Mouse (Mus musculus) liver, adult 2 months (tissue): ENCODE data around the gene Shank1. TPM values are rescaled to one million over a fixed set of nuclear protein-coding genes. Genes with fewer than 3 reads are reported as not detected.
A peak's percentile ranks its signal among the peaks of the same experiment; 100 is the strongest.

Source experiments
- DNase-seq: peaks from one replicate; pipeline ENCODE4 v3.0.0-alpha.2; 2011; ENCODE audit warnings: low read depth, low spot score; ENCODE audit errors: extremely low read depth
- H3K27ac ChIP-seq: fragments of 200-500 bp; replicated peaks from 2 replicates; pipeline ENCODE4 v1.5.1; 2012; ENCODE audit warnings: low read depth, mild to moderate bottlenecking, control low read depth, inconsistent platforms, low read length; ENCODE audit not compliant: insufficient read depth
- H3K27me3 ChIP-seq: fragments of 200-500 bp; 2 replicates; pipeline ENCODE4 v1.6.1; 2012; ENCODE audit warnings: mild to moderate bottlenecking, moderate library complexity, low read length, inconsistent platforms; ENCODE audit not compliant: control insufficient read depth, insufficient read depth
- H3K36me3 ChIP-seq: fragments of 200-500 bp; 2 replicates; pipeline ENCODE4 v1.6.1; 2012; ENCODE audit warnings: low read length, inconsistent platforms; ENCODE audit not compliant: control insufficient read depth, insufficient read depth
- H3K4me1 ChIP-seq: fragments of 200-500 bp; 2 replicates; pipeline ENCODE4 v1.6.1; 2011; ENCODE audit warnings: low read length; ENCODE audit not compliant: control insufficient read depth, insufficient read depth
- H3K4me3 ChIP-seq: fragments of 200-500 bp; 2 replicates; pipeline ENCODE4 v1.5.1; 2011; ENCODE audit warnings: low read depth, mild to moderate bottlenecking, control low read depth, low read length, moderate library complexity; ENCODE audit not compliant: insufficient read depth
- H3K79me2 ChIP-seq: fragments of 200-500 bp; 2 replicates; pipeline ENCODE4 v1.6.1; 2012; ENCODE audit warnings: inconsistent platforms, mild to moderate bottlenecking, low read length, moderate library complexity; ENCODE audit not compliant: control insufficient read depth, insufficient read depth
- H3K9ac ChIP-seq: fragments of 200-500 bp; 2 replicates; pipeline ENCODE4 v1.6.1; 2012; ENCODE audit warnings: low read depth, mild to moderate bottlenecking, control low read depth, inconsistent platforms, low read length
- CTCF ChIP-seq: fragments of 200-500 bp; IDR thresholded peaks from 2 replicates; pipeline ENCODE4 v1.5.1; 2011; ENCODE audit warnings: low read depth, low read length, control low read depth
- POLR2A ChIP-seq: fragments of 200-500 bp; IDR thresholded peaks from 2 replicates; pipeline ENCODE4 v1.6.1; 2011; ENCODE audit warnings: low read length, control low read depth; ENCODE audit not compliant: insufficient read depth; ENCODE audit errors: extremely low read depth
- WGBS: fragments of 180-500 bp; shearing (Covaris S2); methylation state at CpG from one replicate; pipeline ENCODE4 v1.1.7; 2018; 5-methylcytosine and 5-hydroxymethylcytosine counted together
- polyA plus RNA-seq: library from polyadenylated mRNA; depleted of rRNA; stranded (reverse); fragments of >200 nt; gene quantifications from 2 replicates; pipeline ENCODE4 v1.2.3, GENCODE M21; 2012
- total RNA-seq: library from RNA; depleted of rRNA; stranded (reverse); fragments of >200 nt; gene quantifications from 2 replicates; pipeline ENCODE4 v1.2.3, GENCODE M21; 2014

Shank1 gene
- total and polyA plus RNA-seq, 2 experiments, result 0.04 TPM; not detected in 1

GRCm38 (mm10) chr7:44360792-44361301, 50.8 kb downstream of the Shank1 start:
- 31% methylated on average over 21 of the region's 21 CpGs for WGBS

GRCm38 (mm10) chr7:44372678-44373077, 62.6 kb downstream of the Shank1 start:
- TF ChIP-seq POLR2A (no peak), CTCF (no peak)
- Histone ChIP-seq H3K79me2 (no peaks in the 10 kb centered on the region), H3K27me3 (no peaks in the 10 kb centered on the region), H3K4me3 (no peak overlapping the region), H3K4me1 (peaks cover 2% of the 10 kb centered on the region; the same call in 1 of the 2 replicates), H3K36me3 (no peaks in the 10 kb centered on the region), H3K9ac (no peak overlapping the region), H3K27ac (no peak overlapping the region)
- DNase-seq, result no peak
- 92% methylated on average over 8 of the region's 8 CpGs for WGBS

More at GRCm38 (mm10) chr7:44360792-44361301, 50.8 kb downstream of the Shank1 start:
- H3K4me1 ChIP-seq, result peaks cover 3% of the 10 kb centered on the region; the same call in 1 of the 2 replicates
- no peak for DNase-seq
- TF ChIP-seq POLR2A (no peak), CTCF (no peak)
- H3K36me3 ChIP-seq, result no peaks in the 10 kb centered on the region
- no peak overlapping the region for H3K4me3 ChIP-seq
- no peaks in the 10 kb centered on the region for H3K79me2 ChIP-seq
- peaks cover 12% of the 10 kb centered on the region for H3K27me3 ChIP-seq
- H3K27ac ChIP-seq, result no peak overlapping the region
- H3K9ac ChIP-seq, result no peak overlapping the region

DNA sequence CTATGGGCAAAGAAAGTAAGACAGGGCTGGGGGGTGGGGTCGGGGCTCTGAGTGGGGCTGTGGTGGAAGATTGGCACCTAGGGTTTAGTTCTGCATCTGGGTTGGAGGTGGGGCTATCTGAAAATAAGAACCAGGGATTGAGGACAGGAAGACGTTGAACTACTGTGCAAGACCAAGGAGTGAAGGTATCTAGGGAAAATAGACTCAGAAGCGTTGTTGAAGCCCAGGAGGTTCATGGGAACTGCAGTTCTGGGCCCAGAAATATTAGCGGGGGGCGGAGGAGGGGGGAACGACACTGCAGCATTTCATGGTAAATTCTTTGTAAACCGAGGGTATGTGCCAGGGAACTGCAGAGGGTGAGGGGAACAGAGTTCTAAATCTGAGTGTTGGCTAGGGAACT, 63.4 kb downstream of the Shank1 start:
- Histone ChIP-seq H3K79me2 (no peaks in the 10 kb centered on the region), H3K36me3 (no peaks in the 10 kb centered on the region), H3K27ac (peak overlapping the region; percentile 61), H3K27me3 (no peaks in the 10 kb centered on the region), H3K4me1 (peaks cover 2% of the 10 kb centered on the region; the same call in 1 of the 2 replicates), H3K9ac (peak overlapping the region; percentile 64), H3K4me3 (peak overlapping the region; percentile 38)
- WGBS, result 7% methylated on average over 7 of the region's 7 CpGs
- no peak for TF ChIP-seq CTCF
- TF ChIP-seq POLR2A, result no peak
- DNase-seq, result no peak

DNA sequence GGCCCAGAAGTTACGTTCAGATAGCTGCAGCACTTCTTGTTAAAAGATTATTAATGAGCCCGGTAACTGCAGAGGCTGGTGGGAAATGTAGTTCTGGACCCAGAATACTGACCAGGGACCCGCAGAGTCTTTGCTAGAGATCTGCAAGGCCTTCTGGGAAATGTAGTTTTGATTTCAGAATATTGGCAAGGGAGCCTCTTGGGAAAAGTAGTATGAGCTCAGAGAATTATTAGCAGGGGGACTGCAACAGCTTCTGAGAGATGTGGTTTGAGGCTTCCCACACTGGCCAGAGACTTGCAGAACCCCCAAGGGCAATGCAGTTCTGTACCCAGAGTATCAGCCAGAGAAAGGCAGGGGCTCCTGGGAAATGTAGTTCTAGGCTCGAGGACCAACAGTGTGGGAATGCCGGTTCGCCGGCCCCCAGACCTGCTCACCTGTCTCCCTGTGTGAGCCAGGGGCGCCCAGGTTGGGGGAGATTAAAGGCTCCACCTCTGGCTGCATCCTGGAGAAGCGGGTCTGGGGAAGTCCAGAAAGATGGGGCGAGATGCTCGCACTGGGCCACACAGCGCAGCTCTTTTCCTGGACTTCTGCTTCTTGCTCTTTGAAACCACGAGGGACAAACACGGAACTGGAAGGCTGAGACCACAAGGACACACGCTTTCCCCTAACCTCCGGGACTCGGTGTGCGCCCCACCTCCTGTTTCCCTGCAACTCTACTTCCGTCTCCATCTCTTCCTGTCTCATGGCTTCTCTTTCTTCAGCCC, 64.0 kb downstream of the Shank1 start:
- no peaks in the 10 kb centered on the region for H3K79me2 ChIP-seq
- H3K27ac ChIP-seq, result peak overlapping the region; percentile 18
- DNase-seq, result peak; percentile 98
- H3K9ac ChIP-seq, result peak overlapping the region; percentile 61
- peak overlapping the region; percentile 77 for H3K4me3 ChIP-seq
- H3K4me1 ChIP-seq, result peaks cover 2% of the 10 kb centered on the region; the same call in 1 of the 2 replicates
- no peaks in the 10 kb centered on the region for H3K36me3 ChIP-seq
- H3K27me3 ChIP-seq, result no peaks in the 10 kb centered on the region
- no peak for TF ChIP-seq CTCF
- TF ChIP-seq POLR2A, result no peak
- 5% methylated on average over 19 of the region's 19 CpGs for WGBS

- Histone ChIP-seq H3K36me3 (no peaks in the 10 kb centered on the region), H3K9ac (no peak overlapping the region), H3K4me3 (no peak overlapping the region; the same call in 1 of the 2 replicates), H3K79me2 (no peaks in the 10 kb centered on the region), H3K27me3 (no peaks in the 10 kb centered on the region), H3K4me1 (peaks cover 2% of the 10 kb centered on the region; the same call in 1 of the 2 replicates), H3K27ac (no peak overlapping the region)
- no peak for TF ChIP-seq CTCF
- no peak for TF ChIP-seq POLR2A
- no peak for DNase-seq
- 33% methylated on average over 5 of the region's 5 CpGs for WGBS
Measured at GRCm38 (mm10) chr7:44374756-44375155, 64.7 kb downstream of the Shank1 start.

DNA sequence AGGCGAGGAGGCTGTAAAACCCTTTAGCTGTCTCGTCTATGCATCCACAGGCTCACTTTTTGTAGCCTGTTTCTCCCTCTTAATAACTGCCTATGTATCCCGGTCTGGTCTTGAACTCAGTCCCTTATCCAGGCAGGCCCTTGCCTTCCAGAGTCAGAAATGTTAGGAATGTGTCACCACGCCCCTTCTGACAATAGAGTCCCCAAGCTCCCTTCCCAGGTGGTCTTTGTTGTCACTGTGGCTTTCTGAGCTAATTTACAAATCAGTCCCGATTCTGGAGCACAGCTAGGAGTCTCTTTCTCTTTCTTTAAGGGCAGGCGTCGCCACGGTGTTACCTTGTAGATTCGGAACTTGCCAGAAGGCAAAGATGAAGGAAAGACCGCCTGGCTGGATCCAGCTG, 65.2 kb downstream of the Shank1 start:
- no peak overlapping the region for H3K4me3 ChIP-seq
- no peak overlapping the region for H3K27ac ChIP-seq
- no peaks in the 10 kb centered on the region for H3K27me3 ChIP-seq
- H3K4me1 ChIP-seq, result peaks cover 2% of the 10 kb centered on the region; the same call in 1 of the 2 replicates
- DNase-seq, result no peak
- no peak overlapping the region for H3K9ac ChIP-seq
- 47% methylated on average over 10 of the region's 10 CpGs for WGBS
- no peaks in the 10 kb centered on the region for H3K79me2 ChIP-seq
- no peak for TF ChIP-seq CTCF
- no peaks in the 10 kb centered on the region for H3K36me3 ChIP-seq
